Comparison of ENCODE assay signal across 14 mouse cellular contexts in the genomic region with DNA sequence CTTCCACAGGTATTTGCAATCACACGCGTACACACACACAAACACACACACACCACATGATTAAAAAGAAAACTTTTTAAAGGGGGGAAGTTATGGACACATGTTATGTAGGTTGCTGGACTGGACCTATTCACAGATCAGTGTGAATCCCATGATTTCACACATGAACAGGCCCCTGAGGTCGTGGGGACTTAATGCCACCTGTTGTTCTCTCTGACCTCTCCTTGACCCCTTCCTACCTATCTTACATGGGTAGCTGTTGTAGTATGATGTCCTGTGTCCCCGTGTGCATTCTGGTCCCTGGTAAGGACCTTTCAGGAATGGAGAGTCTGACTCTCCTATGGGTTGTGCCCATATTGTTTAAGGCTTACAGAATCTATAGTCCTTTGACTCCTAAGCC.
"Had no signal": no experiment of that assay in that cellular context is flagged by ENCODE, and none has a peak within 500 bp of the region (broad histone marks: within the 10 kb centered on the region; RNA-seq: fewer than 3 reads in every experiment).

No protein-coding gene starts in this region.

- H3K9me3 ChIP-seq: kidney, embryonic 15.5 days; liver, embryonic 13.5 days; megakaryocyte, embryonic 14.5 days; midbrain, embryonic 12.5 days had no signal

- H3K36me3 ChIP-seq: kidney, embryonic 15.5 days; liver, embryonic 13.5 days; midbrain, embryonic 12.5 days had no signal

- H3K4me3 ChIP-seq: kidney, embryonic 15.5 days; left cerebral cortex, adult 2 months; liver, embryonic 13.5 days; megakaryocyte, embryonic 14.5 days; midbrain, embryonic 12.5 days had no signal

- H3K9ac ChIP-seq: kidney, embryonic 15.5 days; liver, embryonic 13.5 days; liver, postnatal 0 days; midbrain, embryonic 12.5 days had no signal

- H3K4me2 ChIP-seq: kidney, embryonic 15.5 days; liver, embryonic 13.5 days; midbrain, embryonic 12.5 days had no signal

- ATAC-seq: liver, postnatal 0 days; lung, postnatal 0 days had no signal

- DNase-seq: kidney, adult 2 months; kidney, postnatal 14 days; liver; liver, embryonic 13.5 days; liver, postnatal 0 days; right cerebral cortex, postnatal 14 days; thymus, postnatal 4 days had no signal

- H3K27ac ChIP-seq: kidney, embryonic 15.5 days; left cerebral cortex, adult 2 months; liver, embryonic 13.5 days; macrophage; midbrain, embryonic 12.5 days; stomach, postnatal 0 days had no signal

- H3K4me1 ChIP-seq: liver, embryonic 13.5 days had no signal

- H3K27me3 ChIP-seq: kidney, embryonic 15.5 days; liver, embryonic 13.5 days had no signal
